Mouse (Mus musculus): ENCODE results near the gene Pbx2. TPM values are rescaled to one million over a fixed set of nuclear protein-coding genes. Genes with fewer than 3 reads are reported as not detected.
A peak's percentile ranks its signal among the peaks of the same experiment; 100 is the strongest.

Pbx2 gene
- total and polyA plus RNA-seq, 2 experiments from 2014 or later, result 5.9 to 75.2 TPM

DNA sequence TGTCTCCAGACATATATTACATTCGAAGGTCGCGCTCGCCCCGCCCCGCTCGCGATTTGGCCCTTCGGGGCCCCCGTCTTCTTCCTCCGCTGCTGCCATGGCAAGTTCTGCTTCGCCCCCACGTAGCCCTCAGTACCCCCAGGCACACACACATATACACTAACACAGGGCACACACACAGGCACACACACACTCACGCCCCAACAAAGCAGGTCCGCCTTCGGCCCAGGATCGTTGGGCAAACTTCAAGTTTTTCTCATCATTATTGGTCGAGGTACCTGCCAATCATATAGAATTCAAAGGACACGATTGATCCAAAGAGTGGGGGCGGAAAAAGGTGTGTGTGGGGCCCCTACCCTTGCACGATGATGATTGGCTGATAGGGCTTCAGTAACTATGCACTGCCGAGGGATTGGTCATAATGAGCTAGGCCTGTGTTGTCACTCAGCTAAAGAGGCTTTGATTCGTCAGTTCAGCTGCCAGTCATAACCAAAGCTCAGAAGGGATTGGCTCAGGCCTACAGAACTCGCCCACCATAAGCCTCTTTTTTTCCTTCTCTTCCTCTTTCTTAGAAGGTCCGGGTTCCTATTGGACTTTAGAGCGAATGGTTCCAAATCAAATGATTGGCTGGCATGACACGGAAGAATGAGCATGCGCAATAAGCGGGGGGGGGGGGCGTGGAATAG, 12.5 kb downstream of the Pbx2 start, which contains the start of gene Rnf5:
Gene Rnf5 (minus strand): TSS at position 316 of the 686 bp plus-strand sequence.
- ATAC-seq, result peak; percentile 94
- H3K36me3 ChIP-seq (ENCODE audit: insufficient read depth), result peaks cover 11% of the 10 kb centered on the region
- under 1% methylated on average over 30 of the region's 30 CpGs for WGBS

DNA sequence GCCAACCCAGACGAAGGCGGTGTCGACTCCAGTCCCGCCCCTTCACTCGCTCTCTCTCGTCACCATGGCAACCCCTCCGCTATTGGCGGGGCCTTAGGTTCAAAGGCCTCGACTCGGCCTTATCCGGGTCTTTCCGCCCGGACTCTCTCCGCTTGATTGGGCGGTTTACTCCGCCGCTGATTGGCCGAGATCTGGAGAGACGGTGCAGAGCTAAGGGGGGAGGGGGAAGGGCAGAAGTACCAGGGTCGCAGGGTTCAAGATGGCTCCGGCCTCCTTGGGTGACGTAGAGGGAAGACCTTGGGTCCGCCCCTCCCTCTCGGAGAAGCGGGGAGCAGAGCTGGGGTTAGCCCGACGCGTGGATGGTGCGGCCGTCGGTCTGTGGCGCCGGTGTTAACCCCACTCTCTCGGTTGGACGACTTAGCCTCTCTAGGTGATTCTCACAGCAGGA, 13.0 kb downstream of the Pbx2 start, which contains the start of gene Agpat1:
Gene Agpat1 (plus strand): TSS at position 202 of the 448 bp plus-strand sequence.
- no peak for TF ChIP-seq CTCF (IDR thresholded peaks at IDR 0.05; ENCODE audit: low read depth)
- Histone ChIP-seq H3K9me3 (ENCODE audit: low read length) (no peaks in the 10 kb centered on the region), H3K9ac (peak within 1 kb of the TSS; percentile 91), H3K4me3 (ENCODE audit: low read depth, low read length) (peak within 1 kb of the TSS; percentile 85), H3K4me1 (ENCODE audit: insufficient read depth) (peaks cover 18% of the 10 kb centered on the region), H3K27me3 (ENCODE audit: insufficient read depth, low read length) (no peaks in the 10 kb centered on the region), H3K4me2 (ENCODE audit: low read depth) (peak within 1 kb of the TSS; percentile 97), H3K27ac (ENCODE audit: low read depth, low read length) (peak within 1 kb of the TSS; percentile 89), H3K36me3 (ENCODE audit: insufficient read depth) (peaks cover 11% of the 10 kb centered on the region)
- DNase-seq (peak; percentile 99), ATAC-seq (peak; percentile 86)
- WGBS, result under 1% methylated on average over 35 of the region's 35 CpGs

More for the DNA sequence above, 12.5 kb downstream of the Pbx2 start, which contains the start of gene Rnf5:
- TF ChIP-seq CTCF (IDR thresholded peaks at IDR 0.05; ENCODE audit: low read depth), result no peak
- H3K4me2 ChIP-seq (ENCODE audit: low read depth), result peak within 1 kb of the TSS; percentile 97
- H3K9me3 ChIP-seq (ENCODE audit: low read length), result no peaks in the 10 kb centered on the region
- peak within 1 kb of the TSS; percentile 89 for H3K27ac ChIP-seq (ENCODE audit: low read depth, low read length)
- DNase-seq, result peak; percentile 100
- peak within 1 kb of the TSS; percentile 81 for H3K9ac ChIP-seq
- peaks cover 18% of the 10 kb centered on the region for H3K4me1 ChIP-seq (ENCODE audit: insufficient read depth)
- no peaks in the 10 kb centered on the region for H3K27me3 ChIP-seq (ENCODE audit: insufficient read depth, low read length)
- H3K4me3 ChIP-seq (ENCODE audit: low read depth, low read length), result peak within 1 kb of the TSS; percentile 85

- H3K9ac ChIP-seq, result peak overlapping the region; percentile 91
- WGBS, result 16% methylated on average over 24 of the region's 24 CpGs
- no peak for TF ChIP-seq CTCF (IDR thresholded peaks at IDR 0.05; ENCODE audit: low read depth)
- no peaks in the 10 kb centered on the region for H3K27me3 ChIP-seq (ENCODE audit: insufficient read depth, low read length)
- H3K9me3 ChIP-seq (ENCODE audit: low read length), result no peaks in the 10 kb centered on the region
- H3K4me2 ChIP-seq (ENCODE audit: low read depth), result peak overlapping the region; percentile 97
- H3K27ac ChIP-seq (ENCODE audit: low read depth, low read length), result peak overlapping the region; percentile 89
- H3K36me3 ChIP-seq (ENCODE audit: insufficient read depth), result peaks cover 11% of the 10 kb centered on the region
- H3K4me3 ChIP-seq (ENCODE audit: low read depth, low read length), result peak overlapping the region; percentile 85
- H3K4me1 ChIP-seq (ENCODE audit: insufficient read depth), result peaks cover 18% of the 10 kb centered on the region
- DNase-seq (peak; percentile 32), ATAC-seq (no peak)
Measured at GRCm38 (mm10) chr17:34604511-34605237, 13.6 kb downstream of the Pbx2 start.

DNA sequence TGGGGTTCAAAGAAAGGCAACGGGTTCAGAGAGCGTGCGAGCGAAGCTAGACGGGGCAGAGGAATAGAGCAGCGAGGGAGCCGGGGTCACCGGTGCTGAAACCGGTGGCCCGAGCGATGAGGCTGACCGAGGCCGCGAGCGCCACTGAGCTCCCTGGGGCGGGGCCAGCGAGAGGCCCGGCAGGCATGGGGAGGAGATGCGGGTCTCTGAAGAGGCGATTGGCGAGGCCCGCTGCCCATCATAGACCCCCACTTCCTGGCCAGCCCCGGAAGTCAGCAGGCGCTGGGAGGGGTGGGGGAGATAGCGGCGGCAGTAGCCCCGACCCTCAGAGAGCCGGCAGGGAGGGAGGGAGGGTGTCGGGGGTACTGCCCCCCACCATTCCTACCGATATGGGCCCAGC, 14.5 kb downstream of the Pbx2 start:
- Histone ChIP-seq H3K27me3 (ENCODE audit: insufficient read depth, low read length) (no peaks in the 10 kb centered on the region), H3K36me3 (ENCODE audit: insufficient read depth) (peaks cover 9% of the 10 kb centered on the region; the same call in 1 of the 2 replicates), H3K4me3 (ENCODE audit: low read depth, low read length) (peak overlapping the region; percentile 85), H3K27ac (ENCODE audit: low read depth, low read length) (peak overlapping the region; percentile 89), H3K9ac (peak overlapping the region; percentile 91), H3K4me2 (ENCODE audit: low read depth) (peak overlapping the region; percentile 97), H3K4me1 (ENCODE audit: insufficient read depth) (peaks cover 18% of the 10 kb centered on the region), H3K9me3 (ENCODE audit: low read length) (no peaks in the 10 kb centered on the region)
- ATAC-seq, result peak; percentile 46
- no peak for TF ChIP-seq CTCF (IDR thresholded peaks at IDR 0.05; ENCODE audit: low read depth)
- WGBS, result 2% methylated on average over 29 of the region's 30 CpGs
- DNase-seq, result peak; percentile 96

DNA sequence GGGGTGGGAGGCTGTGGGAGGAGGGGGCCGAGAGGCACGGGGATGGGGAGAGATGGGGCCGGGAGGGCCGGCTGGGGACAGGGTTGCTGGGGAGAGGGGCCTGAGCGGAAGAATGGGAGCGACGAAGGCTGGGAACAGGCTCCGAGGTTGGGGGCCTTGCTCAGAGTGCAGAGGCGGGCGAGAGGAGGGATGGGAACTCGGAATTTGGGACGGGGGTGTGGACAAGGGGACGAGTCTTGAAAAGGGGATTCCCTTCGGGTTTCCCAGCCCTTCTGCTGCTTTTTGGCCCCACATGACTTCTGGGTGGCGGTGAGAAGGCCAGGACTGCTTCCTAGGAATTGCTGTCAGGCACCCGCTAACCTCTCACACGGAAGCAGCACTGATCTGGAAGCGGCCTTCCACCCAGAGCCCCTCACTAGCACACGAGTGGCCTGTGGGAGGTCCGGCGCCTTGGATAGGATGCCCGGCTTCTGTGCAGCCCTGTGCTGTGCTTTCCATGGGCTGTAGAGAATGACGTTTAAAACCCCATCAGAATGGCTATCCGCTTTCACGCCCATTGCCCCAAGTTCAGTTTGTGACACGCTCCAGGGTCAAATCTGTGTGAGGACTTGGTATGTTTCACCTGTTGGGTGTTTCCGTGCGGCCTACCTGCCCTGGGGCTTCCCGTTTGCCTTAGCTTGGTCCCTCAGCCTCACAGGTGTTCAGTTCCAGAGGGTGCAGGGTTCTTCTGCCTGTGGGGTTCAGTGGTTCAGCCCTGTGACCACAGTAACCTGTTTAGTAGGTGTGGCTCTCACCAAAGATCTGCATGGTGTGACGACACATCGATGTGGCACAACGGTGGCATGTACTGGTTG, 15.3 kb downstream of the Pbx2 start:
- Histone ChIP-seq H3K27me3 (ENCODE audit: insufficient read depth, low read length) (no peaks in the 10 kb centered on the region), H3K4me3 (ENCODE audit: low read depth, low read length) (peak overlapping the region; percentile 85), H3K9me3 (ENCODE audit: low read length) (no peaks in the 10 kb centered on the region), H3K4me1 (ENCODE audit: insufficient read depth) (peaks cover 18% of the 10 kb centered on the region), H3K36me3 (ENCODE audit: insufficient read depth) (peaks cover 13% of the 10 kb centered on the region), H3K9ac (peak overlapping the region; percentile 91), H3K27ac (ENCODE audit: low read depth, low read length) (peak overlapping the region; percentile 89), H3K4me2 (ENCODE audit: low read depth) (peak overlapping the region; percentile 97)
- ATAC-seq (no peak), DNase-seq (no peak)
- 17% methylated on average over 30 of the region's 32 CpGs for WGBS
- no peak for TF ChIP-seq CTCF (IDR thresholded peaks at IDR 0.05; ENCODE audit: low read depth)

DNA sequence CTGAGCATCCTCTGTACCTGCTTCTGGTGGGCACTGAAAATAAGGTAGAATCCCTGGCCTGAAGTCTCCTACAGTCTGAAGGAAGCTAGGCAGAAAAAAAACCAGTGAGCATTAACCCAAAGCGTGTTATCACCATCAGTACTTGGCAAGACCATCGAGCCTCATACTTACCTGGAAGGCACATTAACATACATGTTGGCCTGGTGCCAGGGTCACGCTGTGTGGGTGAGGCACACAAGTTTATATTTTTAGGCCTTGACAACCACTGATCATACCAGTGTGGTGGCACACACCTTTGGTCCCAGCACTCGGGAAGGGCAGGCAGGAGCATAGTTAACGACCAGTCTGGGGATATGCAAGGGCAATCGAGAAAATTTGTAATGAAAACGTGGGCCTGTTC, 16.9 kb downstream of the Pbx2 start:
- Histone ChIP-seq H3K27me3 (ENCODE audit: insufficient read depth, low read length) (no peaks in the 10 kb centered on the region), H3K9me3 (ENCODE audit: low read length) (no peaks in the 10 kb centered on the region), H3K4me1 (ENCODE audit: insufficient read depth) (peaks cover 13% of the 10 kb centered on the region), H3K9ac (0 out of 2 replicates have a peak overlapping the region, but pooled peaks have one; percentile 18), H3K4me3 (ENCODE audit: low read depth, low read length) (no peak overlapping the region), H3K4me2 (ENCODE audit: low read depth) (no peak overlapping the region), H3K36me3 (ENCODE audit: insufficient read depth) (peaks cover 29% of the 10 kb centered on the region), H3K27ac (ENCODE audit: low read depth, low read length) (no peak overlapping the region)
- 75% methylated on average over 7 of the region's 7 CpGs for WGBS
- no peak for ATAC-seq
- no peak for TF ChIP-seq CTCF (IDR thresholded peaks at IDR 0.05; ENCODE audit: low read depth)
- no peak for DNase-seq
